Mouse (Mus musculus) liver, embryonic 14.5 days (tissue): ENCODE measurements around the gene Rmi2. TPM values are rescaled to one million over a fixed set of nuclear protein-coding genes. Genes with fewer than 3 reads are reported as not detected.

ENCODE experiments used
- ATAC-seq: fragments of 200-750 bp; cut with Nextera tagmentation; 2 replicates; pipeline ENCODE4 v1.8.0; 2017; ENCODE audit warnings: moderate number of reproducible peaks, mild to moderate bottlenecking, moderate library complexity; ENCODE audit not compliant: insufficient read depth
- DNase-seq, 3 experiments: peaks; one replicate each; pipeline ENCODE4 v3.0.0-alpha.2; 2012 to 2013; ENCODE audit warnings: low read depth in 3 of 3, low spot score in 3 of 3
- H3K27ac ChIP-seq: fragments of 300-500 bp; sonication (generic); 2 replicates; pipeline ENCODE4 v1.5.1; 2014; ENCODE audit warnings: moderate library complexity, mild to moderate bottlenecking, control low read depth, inconsistent platforms
- H3K27me3 ChIP-seq: fragments of 300-500 bp; sonication (generic); 2 replicates; pipeline ENCODE4 v1.6.1; 2014; ENCODE audit warnings: mild to moderate bottlenecking, low read length, moderate library complexity; ENCODE audit not compliant: control insufficient read depth, insufficient read depth
- H3K36me3 ChIP-seq: fragments of 300-500 bp; sonication (generic); replicated peaks from 2 replicates; pipeline ENCODE4 v1.6.1; 2014; ENCODE audit warnings: low read depth; ENCODE audit not compliant: control insufficient read depth, insufficient read depth
- H3K4me1 ChIP-seq, 2 experiments: fragments of 200-500 bp in 1 of 2; fragments of 300-500 bp in 1 of 2; sonication (generic) in 1 of 2; replicated peaks; 2 replicates each; pipeline ENCODE4 v1.6.1; 2012 to 2014; ENCODE audit warnings: antibody characterized with exemption in 1 of 2, inconsistent platforms in 1 of 2, low read length in 1 of 2; ENCODE audit not compliant: control insufficient read depth in 2 of 2, insufficient read depth in 2 of 2
- H3K4me2 ChIP-seq: fragments of 300-500 bp; sonication (generic); 2 replicates; pipeline ENCODE4 v1.6.1; 2014; ENCODE audit warnings: low read depth, mild to moderate bottlenecking, control low read depth, moderate library complexity
- H3K4me3 ChIP-seq, 2 experiments: fragments of 200-500 bp in 1 of 2; fragments of 300-500 bp in 1 of 2; sonication (generic) in 1 of 2; 2 replicates each; pipeline ENCODE4 v1.5.1; 2012 to 2014; ENCODE audit warnings: low read depth in 2 of 2, low read length in 2 of 2, mild to moderate bottlenecking in 2 of 2, control low read depth in 1 of 2, inconsistent platforms in 1 of 2, moderate library complexity in 1 of 2; ENCODE audit not compliant: insufficient read depth in 1 of 2
- H3K9ac ChIP-seq: fragments of 300-500 bp; sonication (generic); replicated peaks from 2 replicates; pipeline ENCODE4 v1.6.1; 2014; ENCODE audit warnings: mild to moderate bottlenecking, control low read depth, moderate library complexity
- H3K9me3 ChIP-seq: fragments of 300-500 bp; sonication (generic); 2 replicates; pipeline ENCODE4 v1.6.1; 2016; ENCODE audit warnings: low read length, mixed read lengths; ENCODE audit not compliant: control insufficient read depth
- CTCF ChIP-seq: IDR thresholded peaks from 2 replicates; pipeline ENCODE4 v1.5.1; 2016; ENCODE audit warnings: antibody characterized with exemption, low read depth, control low read depth
- EP300 ChIP-seq: IDR thresholded peaks from 2 replicates; pipeline ENCODE4 v1.6.1; 2016; ENCODE audit warnings: antibody characterized with exemption, low read depth
- WGBS: fragments of 180-500 bp; shearing (Covaris S2); extraction: QIAGEN DNeasy Blood & Tissue Kit; methylation state at CpG from one replicate; pipeline ENCODE4 v1.1.7; 2014; ENCODE audit not compliant: insufficient replicate concordance; 5-methylcytosine and 5-hydroxymethylcytosine counted together
- polyA plus RNA-seq, 2 experiments: library from polyadenylated mRNA; depleted of rRNA in 1 of 2; stranded (reverse) in 1 of 2; unstranded in 1 of 2; fragments of >200 nt; fragmentation: Nextera tagmentation in 1 of 2; extraction: Ambion mirVana in 1 of 2; gene quantifications; 2 replicates each; pipeline versions ENCODE4 v1.2.1 to v1.2.3; 2012 to 2014

Gene Rmi2
- polyA plus RNA-seq, 2 experiments, result 1.3 to 2.9 TPM

GRCm38 (mm10) chr16:10827269-10827668 is 7.6 kb upstream of the Rmi2 start:
- no peaks in the 10 kb centered on the region for H3K4me1 ChIP-seq
- H3K9me3 ChIP-seq, result no peaks in the 10 kb centered on the region
- no peak overlapping the region for H3K4me3 ChIP-seq
- ATAC-seq (no peak), DNase-seq (no peak)
- H3K27me3 ChIP-seq, result no peaks in the 10 kb centered on the region
- 61% methylated on average over 9 of the region's 9 CpGs for WGBS
- TF ChIP-seq CTCF, result no peak
- TF ChIP-seq EP300, result no peak
- H3K4me2 ChIP-seq, result no peak overlapping the region
- H3K9ac ChIP-seq, result no peak overlapping the region
- no peaks in the 10 kb centered on the region for H3K36me3 ChIP-seq
- H3K27ac ChIP-seq, result no peak overlapping the region

- no peak for TF ChIP-seq EP300
- TF ChIP-seq CTCF, result no peak
- no peaks in the 10 kb centered on the region for H3K36me3 ChIP-seq
- no peak overlapping the region for H3K27ac ChIP-seq
Observed at GRCm38 (mm10) chr16:10827766-10828460, 6.9 kb upstream of the Rmi2 start.

GRCm38 (mm10) chr16:10828461-10828805 is 6.4 kb upstream of the Rmi2 start:
- H3K9ac ChIP-seq, result no peak overlapping the region
- H3K4me2 ChIP-seq, result no peak overlapping the region
- WGBS, result 57% methylated on average over 4 of the region's 4 CpGs
- H3K36me3 ChIP-seq, result no peaks in the 10 kb centered on the region
- no peak overlapping the region for H3K4me3 ChIP-seq
- no peaks in the 10 kb centered on the region for H3K4me1 ChIP-seq
- H3K27me3 ChIP-seq, result no peaks in the 10 kb centered on the region
- DNase-seq, result no peak
- no peak overlapping the region for H3K27ac ChIP-seq
- no peaks in the 10 kb centered on the region for H3K9me3 ChIP-seq
- no peak for ATAC-seq
- TF ChIP-seq CTCF, result no peak
- no peak for TF ChIP-seq EP300

More at GRCm38 (mm10) chr16:10827766-10828460, 6.9 kb upstream of the Rmi2 start:
- Histone ChIP-seq H3K4me2 (no peak overlapping the region), H3K9ac (no peak overlapping the region), H3K4me1 (no peaks in the 10 kb centered on the region), H3K27me3 (no peaks in the 10 kb centered on the region), H3K9me3 (no peaks in the 10 kb centered on the region), H3K4me3 (no peak overlapping the region)
- WGBS, result 47% methylated on average over 7 of the region's 7 CpGs
- ATAC-seq, result no peak
- DNase-seq, result no peak

- Histone ChIP-seq H3K4me3 (peak overlapping the region; percentile 63 to 93), H3K9me3 (no peaks in the 10 kb centered on the region), H3K9ac (peak overlapping the region; percentile 87), H3K4me2 (peak overlapping the region; percentile 97), H3K36me3 (no peaks in the 10 kb centered on the region), H3K27me3 (no peaks in the 10 kb centered on the region), H3K4me1 (peaks cover 6 to 17% of the 10 kb centered on the region in 2 experiments), H3K27ac (no peak overlapping the region)
- no peak for TF ChIP-seq EP300
- TF ChIP-seq CTCF, result no peak
- 9% methylated on average over 12 of the region's 12 CpGs for WGBS
- ATAC-seq, result no peak
- no peak for DNase-seq
Observed at GRCm38 (mm10) chr16:10834542-10834910, 333 bp upstream of the Rmi2 start.

- no peaks in the 10 kb centered on the region for H3K36me3 ChIP-seq
- H3K9ac ChIP-seq, result no peak overlapping the region
- H3K9me3 ChIP-seq, result no peaks in the 10 kb centered on the region
- H3K27ac ChIP-seq, result no peak overlapping the region
- H3K4me3 ChIP-seq, result no peak overlapping the region
- no peak overlapping the region for H3K4me2 ChIP-seq
- DNase-seq (no peak), ATAC-seq (no peak)
- TF ChIP-seq EP300 (no peak), CTCF (no peak)
- 81% methylated on average over 3 of the region's 3 CpGs for WGBS
- peaks cover 6 to 18% of the 10 kb centered on the region in 2 experiments for H3K4me1 ChIP-seq
- no peaks in the 10 kb centered on the region for H3K27me3 ChIP-seq
Observed at GRCm38 (mm10) chr16:10836388-10836787, 1.5 kb downstream of the Rmi2 start.
